Mouse (Mus musculus): Measurements from ENCODE around the gene Serpina3n.

DNA sequence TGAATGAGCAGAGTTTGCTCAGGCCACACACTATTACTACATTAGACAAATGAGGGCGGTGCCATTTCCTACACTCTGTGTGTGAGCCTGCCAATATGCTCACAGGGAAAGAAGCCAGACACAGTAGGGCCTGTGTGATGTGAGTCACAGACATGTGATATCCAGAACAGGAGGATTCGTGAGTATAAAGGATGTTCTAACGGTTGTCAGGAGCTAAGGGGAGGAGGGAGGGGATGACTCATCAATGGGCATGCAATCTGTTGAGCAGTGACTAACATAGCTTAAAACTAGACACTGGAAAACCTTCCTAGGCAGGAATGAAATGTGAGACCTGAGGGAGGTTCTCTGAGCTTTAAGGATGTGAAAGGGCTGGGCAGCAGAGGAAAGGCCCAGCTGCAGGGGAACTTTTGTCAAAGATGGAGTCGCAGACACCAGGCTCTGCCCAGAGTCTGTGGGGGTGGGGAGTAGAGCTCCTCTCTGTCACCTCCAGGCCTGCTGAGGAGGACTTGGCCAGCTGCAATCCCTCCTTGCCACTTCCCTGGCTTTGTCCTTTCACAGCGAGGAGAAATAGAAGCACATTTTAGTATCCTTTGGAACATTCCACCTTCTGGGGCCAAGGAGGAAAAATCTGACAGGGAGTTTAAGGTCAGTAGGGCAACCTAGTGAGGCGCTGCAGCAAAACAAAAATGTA, 9.2 kb downstream of the Serpina3n start:
- TF ChIP-seq TCF12 (IDR thresholded peaks at IDR 0.05; ENCODE audit: insufficient read depth, poor library complexity, severe bottlenecking) (no peak), TCF3 (IDR thresholded peaks at IDR 0.05; ENCODE audit: insufficient read length, low read depth) (no peak), POLR2A (IDR thresholded peaks at IDR 0.05; ENCODE audit: insufficient read length, low read depth) (no peak)

Data from myocyte (in vitro differentiated cells).